Mouse (Mus musculus) large intestine, adult 2 months (tissue): ENCODE data around the gene Cables2. TPM values are rescaled to one million over a fixed set of nuclear protein-coding genes. Genes with fewer than 3 reads are reported as not detected.

ENCODE experiments used
- DNase-seq: peaks from one replicate; pipeline ENCODE4 v3.0.0-alpha.2; 2012; ENCODE audit warnings: low read depth, low spot score
- WGBS: fragments of 180-500 bp; shearing (Covaris S2); methylation state at CpG from one replicate; pipeline ENCODE4 v1.1.7; 2018; 5-methylcytosine and 5-hydroxymethylcytosine counted together
- polyA plus RNA-seq: library from polyadenylated mRNA; depleted of rRNA; stranded (reverse); fragments of >200 nt; gene quantifications from 2 replicates; pipeline ENCODE4 v1.2.3, GENCODE M21; 2012; rRNA removed

The Cables2 gene
- polyA plus RNA-seq, 1 experiment: 30.4 TPM

- WGBS: 45% methylated on average over 4 of the region's 4 CpGs
- DNase-seq: no peak
Measured at GRCm38 (mm10) chr2:180214352-180214978, 58.8 kb downstream of the Cables2 start.

- WGBS: 94% methylated on average over 3 of the region's 3 CpGs
- DNase-seq: no peak
Measured at GRCm38 (mm10) chr2:180212255-180212654, 61.0 kb downstream of the Cables2 start.

- DNase-seq: no peak
- WGBS: 73% methylated on average over 1 of the region's 1 CpGs
Measured at GRCm38 (mm10) chr2:180208976-180209375, 64.3 kb downstream of the Cables2 start.

Other genes starting within 250 kb of the Cables2 start
- gene Lsm14b, start 248.5 kb downstream of the Cables2 start, polyA plus RNA-seq: 15.4 and 15.8 TPM in 2 replicates
- 184 and 209 TPM in 2 replicates for gene Psma7, start 231.1 kb downstream of the Cables2 start, polyA plus RNA-seq
- gene Ss18l1, start 231.0 kb downstream of the Cables2 start, polyA plus RNA-seq: 2.8 and 4.8 TPM in 2 replicates
- gene Mtg2, start 202.9 kb downstream of the Cables2 start, polyA plus RNA-seq: 13.7 and 14.9 TPM in 2 replicates
- 0.10 TPM in 1 of 2 replicates, not detected in the other for gene Hrh3, start 169.0 kb downstream of the Cables2 start, polyA plus RNA-seq
- 21.8 and 22.3 TPM in 2 replicates for gene Osbpl2, start 154.2 kb downstream of the Cables2 start, polyA plus RNA-seq
- 86.1 and 91.2 TPM in 2 replicates for gene Adrm1, start 102.0 kb downstream of the Cables2 start, polyA plus RNA-seq
- gene Lama5, start 47.6 kb downstream of the Cables2 start, polyA plus RNA-seq: 29.5 and 32.7 TPM in 2 replicates
- gene Rps21, start 16.1 kb downstream of the Cables2 start, polyA plus RNA-seq: 2,944 and 3,068 TPM in 2 replicates
- gene Rbbp8nl, start 16.4 kb upstream of the Cables2 start, polyA plus RNA-seq: 1.5 TPM in 2 replicates
- 47.8 and 62.6 TPM in 2 replicates for gene Gata5, start 61.2 kb upstream of the Cables2 start, polyA plus RNA-seq
- gene Slco4a1, start 182.7 kb upstream of the Cables2 start, polyA plus RNA-seq: 12.0 and 17.8 TPM in 2 replicates
- 0.72 and 0.92 TPM in 2 replicates for gene Ntsr1, start 226.5 kb upstream of the Cables2 start, polyA plus RNA-seq